Mouse (Mus musculus) lung, embryonic 14.5 days (tissue): ENCODE results near the gene Gucy2g. TPM values are rescaled to one million over a fixed set of nuclear protein-coding genes. Genes with fewer than 3 reads are reported as not detected.

Source experiments
- ATAC-seq: fragments of 200-750 bp; cut with Nextera tagmentation; 2 replicates; pipeline ENCODE4 v1.8.0; 2017; ENCODE audit warnings: mild to moderate bottlenecking, moderate TSS enrichment, moderate library complexity; ENCODE audit not compliant: insufficient read depth
- DNase-seq: peaks from one replicate; pipeline ENCODE4 v3.0.0-alpha.2; 2015
- H3K27ac ChIP-seq: fragments of 300-500 bp; sonication (generic); 2 replicates; pipeline ENCODE4 v1.5.1; 2014; ENCODE audit warnings: low read depth, mild to moderate bottlenecking, moderate library complexity
- H3K27me3 ChIP-seq: fragments of 300-500 bp; sonication (generic); 2 replicates; pipeline ENCODE4 v1.6.1; 2014; ENCODE audit warnings: low read length, control low read depth; ENCODE audit not compliant: insufficient read depth
- H3K36me3 ChIP-seq: fragments of 300-500 bp; sonication (generic); 2 replicates; pipeline ENCODE4 v1.6.1; 2014; ENCODE audit warnings: control low read depth; ENCODE audit not compliant: insufficient read depth
- H3K4me1 ChIP-seq: fragments of 300-500 bp; sonication (generic); 2 replicates; pipeline ENCODE4 v1.6.1; 2014; ENCODE audit warnings: antibody characterized with exemption, control low read depth; ENCODE audit not compliant: insufficient read depth
- H3K4me2 ChIP-seq: fragments of 300-500 bp; sonication (generic); 2 replicates; pipeline ENCODE4 v1.6.1; 2014; ENCODE audit warnings: mild to moderate bottlenecking
- H3K4me3 ChIP-seq: fragments of 300-500 bp; sonication (generic); 2 replicates; pipeline ENCODE4 v1.5.1; 2014; ENCODE audit warnings: low read depth, low read length
- H3K9ac ChIP-seq: fragments of 300-500 bp; sonication (generic); 2 replicates; pipeline ENCODE4 v1.6.1; 2014
- H3K9me3 ChIP-seq: fragments of 300-500 bp; sonication (generic); 2 replicates; pipeline ENCODE4 v1.6.1; 2016; ENCODE audit warnings: low read depth, low read length, control low read depth
- CTCF ChIP-seq: IDR thresholded peaks from 2 replicates; pipeline ENCODE4 v1.5.1; 2016; ENCODE audit warnings: antibody characterized with exemption, low read depth
- WGBS: fragments of 180-500 bp; shearing (Covaris S2); extraction: QIAGEN DNeasy Blood & Tissue Kit; methylation state at CpG from one replicate; pipeline ENCODE4 v1.1.7; 2014; 5-methylcytosine and 5-hydroxymethylcytosine counted together
- polyA plus RNA-seq: library from polyadenylated mRNA; unstranded; fragments of >200 nt; fragmentation: Nextera tagmentation; extraction: Ambion mirVana; gene quantifications from 2 replicates; pipeline ENCODE4 v1.2.1, GENCODE M21; 2014

The Gucy2g gene
- polyA plus RNA-seq, 1 experiment from 2014 or later: not detected

DNA sequence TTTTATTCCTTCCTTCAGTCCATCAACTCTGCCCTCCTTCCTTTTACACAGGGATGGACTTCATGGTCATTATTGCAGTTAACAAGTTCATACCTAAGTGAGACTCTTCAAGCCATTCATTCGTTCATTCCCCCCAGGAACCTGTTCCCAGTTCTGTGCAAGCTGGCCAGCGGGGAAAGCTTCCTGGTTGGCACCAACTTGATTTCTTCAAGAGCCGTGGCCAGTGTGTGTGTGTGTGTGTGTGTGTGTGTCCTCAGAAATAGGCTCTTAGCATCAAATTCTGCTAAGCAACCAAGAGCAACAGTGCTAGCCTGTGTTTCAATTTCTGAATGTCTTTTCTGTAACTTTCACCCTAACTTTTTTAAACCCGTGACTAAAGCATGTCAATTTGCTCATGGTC is 75.1 kb downstream of the Gucy2g start:
- no peak for DNase-seq
- Histone ChIP-seq H3K27ac (no peak overlapping the region), H3K4me1 (no peaks in the 10 kb centered on the region), H3K4me2 (no peak overlapping the region), H3K4me3 (no peak overlapping the region), H3K27me3 (no peaks in the 10 kb centered on the region), H3K9me3 (0 out of 2 replicates have a peak, but pooled peaks cover 3% of the 10 kb centered on the region), H3K36me3 (no peaks in the 10 kb centered on the region), H3K9ac (no peak overlapping the region)
- no peak for TF ChIP-seq CTCF
- WGBS: 64% methylated on average over 4 of the region's 4 CpGs
- no peak for ATAC-seq

DNA sequence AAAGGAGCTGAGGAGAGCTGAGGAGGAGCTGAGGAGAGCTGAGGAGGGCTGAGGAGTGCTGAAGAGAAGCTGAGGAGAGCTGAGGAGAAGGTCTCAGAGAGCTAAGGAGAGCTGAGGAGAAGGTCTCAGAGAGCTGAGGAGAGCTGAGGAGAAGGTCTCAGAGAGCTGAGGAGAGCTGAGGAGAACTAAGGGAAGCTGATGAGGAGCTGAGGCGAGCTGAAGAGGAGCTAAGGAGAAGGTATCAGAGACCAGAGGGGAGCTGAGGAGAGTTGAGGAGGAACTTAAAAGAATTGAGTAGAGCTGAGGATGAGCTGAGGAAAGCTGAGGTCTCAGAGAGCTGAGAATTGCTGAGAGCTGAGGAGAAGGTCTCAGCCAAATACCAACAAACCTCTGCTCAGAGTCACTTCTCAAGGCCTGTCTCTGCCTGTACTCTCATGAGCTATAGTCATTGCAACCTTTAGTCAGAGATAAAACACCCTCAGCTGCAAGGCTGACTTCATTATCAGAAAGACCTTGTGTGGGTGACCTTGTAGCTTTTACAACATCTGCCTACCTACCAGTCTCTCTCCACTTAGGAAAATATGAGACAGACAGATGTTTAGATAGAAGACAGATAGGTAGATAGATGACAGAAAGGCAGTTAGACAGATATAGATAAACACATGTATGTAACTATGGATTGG is 75.7 kb downstream of the Gucy2g start:
- WGBS: 88% methylated on average over 1 of the region's 1 CpGs
- H3K4me3 ChIP-seq: no peak overlapping the region
- H3K4me2 ChIP-seq: no peak overlapping the region
- H3K36me3 ChIP-seq: no peaks in the 10 kb centered on the region
- TF ChIP-seq CTCF: no peak
- 0 out of 2 replicates have a peak, but pooled peaks cover 3% of the 10 kb centered on the region for H3K9me3 ChIP-seq
- ATAC-seq (no peak), DNase-seq (no peak)
- H3K9ac ChIP-seq: no peak overlapping the region
- H3K27ac ChIP-seq: no peak overlapping the region
- no peaks in the 10 kb centered on the region for H3K4me1 ChIP-seq
- H3K27me3 ChIP-seq: 0 out of 2 replicates have a peak, but pooled peaks cover 4% of the 10 kb centered on the region

DNA sequence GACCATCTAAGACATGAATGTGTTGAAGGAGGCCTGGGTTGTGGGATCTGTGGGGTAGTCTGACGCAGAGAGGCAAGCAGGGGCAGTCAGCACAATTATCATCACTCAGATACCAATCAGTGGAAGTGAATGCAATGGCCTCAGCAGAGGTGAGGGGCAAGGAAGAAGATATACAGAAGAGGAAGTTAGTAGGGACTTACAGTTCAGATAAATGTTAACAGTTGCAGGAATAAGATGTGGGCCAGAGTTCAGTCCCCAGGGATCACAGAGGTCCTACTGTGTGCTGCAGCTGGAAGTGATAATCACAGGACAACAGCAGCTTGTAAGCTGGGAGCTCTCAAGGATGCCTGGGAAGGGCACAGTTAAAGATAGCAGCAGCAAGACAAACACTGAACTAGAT is 76.9 kb downstream of the Gucy2g start:
- DNase-seq: no peak
- H3K36me3 ChIP-seq: no peaks in the 10 kb centered on the region
- H3K27ac ChIP-seq: no peak overlapping the region
- no peak overlapping the region for H3K9ac ChIP-seq
- TF ChIP-seq CTCF: no peak
- no peak overlapping the region for H3K4me3 ChIP-seq
- 0 out of 2 replicates have a peak, but pooled peaks cover 8% of the 10 kb centered on the region for H3K27me3 ChIP-seq
- H3K4me1 ChIP-seq: peaks cover 7% of the 10 kb centered on the region; the same call in 1 of the 2 replicates
- H3K4me2 ChIP-seq: no peak overlapping the region
- H3K9me3 ChIP-seq: no peaks in the 10 kb centered on the region
- 63% methylated on average over 1 of the region's 1 CpGs for WGBS
- no peak for ATAC-seq

DNA sequence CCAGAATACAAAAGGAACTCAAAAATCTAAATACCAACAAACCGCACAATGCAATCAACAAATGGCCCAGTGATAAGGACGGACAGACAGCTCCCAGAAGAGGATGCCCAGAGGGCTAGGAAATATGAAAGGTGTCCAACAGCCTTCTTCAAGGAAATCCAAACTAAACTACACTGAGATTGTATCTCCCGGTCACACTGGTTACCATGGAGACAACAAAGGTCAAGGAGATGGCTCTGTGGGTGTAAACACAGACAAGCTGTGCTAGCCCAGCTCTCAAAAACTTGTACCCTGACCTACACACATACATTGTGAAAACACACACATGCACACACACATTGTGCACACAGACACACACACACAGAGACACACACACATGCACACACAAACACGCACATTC is 78.8 kb downstream of the Gucy2g start:
- DNase-seq (peak; percentile 42), ATAC-seq (no peak)
- TF ChIP-seq CTCF: no peak
- H3K9me3 ChIP-seq: no peaks in the 10 kb centered on the region
- 53% methylated on average over 4 of the region's 4 CpGs for WGBS
- no peak overlapping the region for H3K4me2 ChIP-seq
- no peak overlapping the region for H3K4me3 ChIP-seq
- H3K27me3 ChIP-seq: 0 out of 2 replicates have a peak, but pooled peaks cover 8% of the 10 kb centered on the region
- H3K9ac ChIP-seq: no peak overlapping the region
- H3K36me3 ChIP-seq: no peaks in the 10 kb centered on the region
- H3K27ac ChIP-seq: no peak overlapping the region
- peaks cover 7% of the 10 kb centered on the region; the same call in 1 of the 2 replicates for H3K4me1 ChIP-seq

DNA sequence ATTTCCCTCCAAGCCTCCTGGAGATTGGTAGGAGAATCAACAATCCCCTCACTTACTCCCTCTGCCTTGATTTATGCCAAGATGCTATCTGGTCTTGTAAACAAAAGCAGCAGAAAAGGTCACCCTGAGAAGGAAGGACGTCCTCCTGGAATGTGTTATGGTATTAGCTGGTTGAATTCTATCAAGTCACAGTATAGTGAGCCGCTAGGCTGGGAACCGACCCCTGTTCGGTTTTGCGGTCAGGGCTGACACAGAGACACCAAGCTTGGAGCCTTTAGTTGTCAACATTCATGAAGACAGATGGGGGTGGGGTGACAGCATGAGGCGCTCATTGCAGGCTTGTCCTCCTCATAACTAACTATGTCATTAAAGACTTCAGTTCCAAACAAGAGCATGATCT is 81.2 kb downstream of the Gucy2g start:
- WGBS: 18% methylated on average over 6 of the region's 6 CpGs
- Histone ChIP-seq H3K4me1 (peaks cover 7% of the 10 kb centered on the region; the same call in 1 of the 2 replicates), H3K4me3 (no peak overlapping the region), H3K9ac (no peak overlapping the region), H3K4me2 (no peak overlapping the region), H3K27ac (no peak overlapping the region), H3K36me3 (no peaks in the 10 kb centered on the region), H3K9me3 (no peaks in the 10 kb centered on the region), H3K27me3 (0 out of 2 replicates have a peak, but pooled peaks cover 8% of the 10 kb centered on the region)
- TF ChIP-seq CTCF: no peak
- ATAC-seq (peak; percentile 78; the same call in 1 of the 2 replicates), DNase-seq (peak; percentile 42)

DNA sequence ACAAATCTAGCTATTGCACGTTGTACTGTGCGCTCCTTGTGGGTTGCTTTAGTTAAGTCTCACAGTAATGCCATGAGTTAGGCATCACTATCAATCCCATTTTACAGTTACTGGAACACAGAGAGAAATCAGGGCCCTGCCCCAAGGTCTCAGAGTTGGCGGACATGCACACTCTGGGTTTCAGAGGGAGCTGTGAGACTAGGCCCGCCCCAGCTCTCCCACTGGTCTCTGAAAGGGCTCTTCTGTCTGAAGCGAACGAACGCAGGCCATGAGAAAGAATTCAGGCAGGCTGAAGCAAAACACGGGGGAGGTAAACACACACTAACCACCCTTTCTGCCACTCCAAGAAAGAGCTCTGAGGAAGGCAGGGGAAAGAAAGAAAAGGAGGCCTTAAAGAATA is 82.4 kb downstream of the Gucy2g start:
- no peak for ATAC-seq
- 0 out of 2 replicates have a peak, but pooled peaks cover 8% of the 10 kb centered on the region for H3K27me3 ChIP-seq
- WGBS: 49% methylated on average over 8 of the region's 8 CpGs

DNA sequence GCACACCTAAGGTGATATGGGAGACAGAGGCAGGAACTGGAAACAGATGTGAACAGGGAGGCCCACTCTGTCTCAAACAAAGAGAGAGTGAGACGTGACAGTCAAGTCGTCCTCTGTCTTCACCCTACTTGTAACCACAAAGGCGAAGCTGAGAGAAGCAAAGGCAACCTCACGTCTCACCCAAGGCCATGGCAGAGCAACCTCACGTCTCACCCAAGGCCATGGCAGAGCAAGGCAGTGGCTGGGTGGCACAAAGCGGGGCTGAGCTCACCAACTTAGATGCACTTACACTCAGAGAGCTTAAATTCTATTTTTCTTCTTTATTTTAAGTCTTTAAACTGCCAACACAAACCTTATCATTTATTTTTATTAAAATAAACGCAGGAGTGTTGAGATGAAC is 84.0 kb downstream of the Gucy2g start:
- no peak for ATAC-seq
- no peak overlapping the region for H3K9ac ChIP-seq
- no peak for TF ChIP-seq CTCF
- H3K9me3 ChIP-seq: no peaks in the 10 kb centered on the region
- no peaks in the 10 kb centered on the region for H3K36me3 ChIP-seq
- peaks cover 7% of the 10 kb centered on the region; the same call in 1 of the 2 replicates for H3K4me1 ChIP-seq
- H3K4me3 ChIP-seq: no peak overlapping the region
- no peak overlapping the region for H3K4me2 ChIP-seq
- H3K27me3 ChIP-seq: 0 out of 2 replicates have a peak, but pooled peaks cover 8% of the 10 kb centered on the region
- H3K27ac ChIP-seq: no peak overlapping the region
- no peak for DNase-seq
- WGBS: 74% methylated on average over 7 of the region's 7 CpGs

More for the DNA sequence above, 82.4 kb downstream of the Gucy2g start:
- H3K9me3 ChIP-seq: no peaks in the 10 kb centered on the region
- no peaks in the 10 kb centered on the region for H3K36me3 ChIP-seq
- DNase-seq: no peak
- peaks cover 7% of the 10 kb centered on the region; the same call in 1 of the 2 replicates for H3K4me1 ChIP-seq
- no peak overlapping the region for H3K9ac ChIP-seq
- H3K4me2 ChIP-seq: no peak overlapping the region
- no peak overlapping the region for H3K4me3 ChIP-seq
- TF ChIP-seq CTCF: no peak
- no peak overlapping the region for H3K27ac ChIP-seq
